Mouse (Mus musculus): ENCODE data around the gene Aloxe3.

Gene Aloxe3

DNA sequence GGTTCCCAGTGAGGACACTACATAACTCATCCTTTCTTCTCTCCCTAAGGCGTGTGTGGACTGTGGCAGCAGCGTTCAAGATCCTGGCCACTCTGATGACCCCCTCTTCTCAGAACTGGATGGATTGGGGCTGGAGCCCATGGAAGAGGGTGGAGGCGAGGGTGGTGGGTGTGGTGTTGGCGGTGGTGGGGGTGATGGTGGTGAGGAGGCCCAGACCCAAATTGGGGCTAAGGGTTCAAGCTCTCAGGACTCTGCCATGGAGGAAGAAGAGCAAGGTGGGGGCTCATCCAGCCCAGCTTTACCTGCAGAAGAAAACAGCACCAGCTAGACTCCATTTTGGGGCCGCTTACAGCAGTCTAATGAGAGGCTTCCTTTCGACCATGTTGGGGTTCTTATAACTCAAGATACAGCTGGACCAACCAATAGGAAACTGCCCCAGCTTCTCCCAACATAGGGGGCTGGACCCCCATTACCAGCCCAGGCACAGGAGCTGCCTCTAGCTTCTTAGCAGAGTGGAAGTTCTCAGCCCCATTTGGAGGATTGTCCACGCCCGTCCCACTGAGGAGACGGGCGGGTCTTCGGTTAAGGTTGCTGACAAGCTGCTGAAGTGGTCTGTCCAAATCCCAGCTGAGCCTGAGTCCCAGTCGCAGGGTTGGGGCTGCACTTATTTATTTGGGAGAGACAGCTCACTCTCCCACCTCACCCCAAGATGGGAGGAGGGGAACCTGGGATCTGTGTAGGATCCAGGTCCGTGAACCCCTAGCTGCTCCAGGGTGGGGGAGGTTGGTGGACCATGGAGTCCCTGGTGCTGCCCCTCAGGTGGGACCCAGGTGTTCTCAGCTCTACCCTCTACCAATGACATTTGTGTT, 16.4 kb upstream of the Aloxe3 start:
- no peak for DNase-seq (ENCODE audit: low spot score)

DNA sequence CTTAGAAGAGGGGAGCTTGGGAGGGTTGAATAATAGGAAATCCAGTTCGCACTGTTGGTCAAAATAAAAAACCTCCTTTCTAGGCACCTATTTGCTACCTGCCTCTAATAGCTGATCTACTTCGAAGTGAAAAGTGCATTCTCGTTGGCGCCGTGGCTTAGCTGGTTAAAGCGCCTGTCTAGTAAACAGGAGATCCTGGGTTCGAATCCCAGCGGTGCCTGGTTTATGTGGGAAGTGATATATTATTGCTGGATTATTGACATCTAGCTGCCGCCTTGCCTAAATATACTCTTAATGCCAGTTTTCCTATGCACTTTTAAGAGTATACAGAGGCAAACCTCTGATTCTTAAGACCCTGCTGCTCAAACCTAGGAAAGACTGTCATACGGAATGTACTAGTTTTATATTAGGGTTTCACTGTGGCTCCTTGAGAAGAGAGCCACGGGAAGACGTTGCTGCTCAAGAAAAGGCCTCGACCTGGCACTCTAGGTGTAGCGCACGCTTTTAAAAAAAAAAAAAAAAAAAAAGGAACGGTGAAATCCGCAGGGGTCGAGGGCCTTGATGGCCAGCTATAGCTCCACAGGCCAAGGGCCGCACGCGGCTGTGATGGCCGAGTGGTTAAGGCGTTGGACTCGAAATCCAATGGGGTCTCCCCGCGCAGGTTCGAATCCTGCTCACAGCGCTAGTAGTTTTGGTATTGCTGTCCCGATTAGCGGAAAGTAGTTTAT, 15.2 kb upstream of the Aloxe3 start:
- DNase-seq (ENCODE audit: low spot score) = peak; percentile 92

DNA sequence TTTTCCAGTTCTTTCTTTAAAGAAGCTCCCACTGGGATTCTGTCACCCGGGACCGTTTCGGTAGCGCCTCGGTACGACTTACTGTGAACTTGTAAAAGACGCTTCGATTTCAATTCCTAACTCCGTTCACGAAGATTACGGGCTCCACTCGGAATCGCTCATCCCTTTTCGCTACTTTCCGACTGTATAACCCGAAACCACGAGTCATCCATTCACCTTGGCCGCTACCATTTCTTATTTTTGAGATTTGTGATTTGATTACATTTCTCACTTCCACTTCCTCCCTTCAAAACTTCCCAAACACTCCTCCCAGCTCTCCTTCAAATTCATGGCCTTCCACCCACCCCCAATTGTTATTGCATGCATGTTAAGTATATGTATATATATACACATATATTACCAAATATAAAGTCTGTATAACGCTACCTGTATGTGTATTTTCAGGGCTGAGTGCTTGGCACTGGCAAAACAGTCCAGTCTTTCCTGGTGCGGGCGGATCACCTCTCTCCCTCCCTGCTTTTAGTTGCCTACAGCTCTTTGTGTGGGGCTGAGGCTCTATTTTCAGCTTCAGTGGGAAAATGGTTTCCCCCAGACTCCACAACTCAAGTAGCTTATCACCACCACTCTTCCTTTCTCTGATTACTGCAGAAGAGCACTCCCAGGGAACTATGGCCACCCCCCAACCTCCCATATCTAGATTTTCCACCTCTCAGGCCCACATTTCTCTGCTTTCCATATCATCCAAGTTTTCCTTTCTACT, 14.5 kb upstream of the Aloxe3 start:
- DNase-seq (ENCODE audit: low spot score) = no peak

DNA sequence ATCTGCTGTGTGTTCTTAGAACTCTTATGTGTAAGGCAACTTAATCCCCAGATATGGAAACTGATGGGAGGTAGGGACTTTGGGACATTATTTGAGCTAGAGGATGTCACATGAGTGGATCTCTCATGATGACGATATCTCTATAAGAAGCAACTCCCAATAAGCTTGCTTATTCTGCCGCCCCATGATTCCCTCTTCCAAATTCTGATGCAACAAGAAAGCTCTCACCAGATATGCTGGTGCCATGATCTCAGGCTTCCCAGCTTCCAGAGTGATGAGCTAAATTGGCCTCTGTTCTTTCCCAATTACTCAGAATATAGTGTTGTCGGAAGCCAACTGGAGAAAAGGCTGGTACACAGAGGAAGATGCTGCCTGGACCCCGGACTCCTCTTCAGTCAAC, 13.8 kb upstream of the Aloxe3 start:
- DNase-seq (ENCODE audit: low spot score) = no peak

DNA sequence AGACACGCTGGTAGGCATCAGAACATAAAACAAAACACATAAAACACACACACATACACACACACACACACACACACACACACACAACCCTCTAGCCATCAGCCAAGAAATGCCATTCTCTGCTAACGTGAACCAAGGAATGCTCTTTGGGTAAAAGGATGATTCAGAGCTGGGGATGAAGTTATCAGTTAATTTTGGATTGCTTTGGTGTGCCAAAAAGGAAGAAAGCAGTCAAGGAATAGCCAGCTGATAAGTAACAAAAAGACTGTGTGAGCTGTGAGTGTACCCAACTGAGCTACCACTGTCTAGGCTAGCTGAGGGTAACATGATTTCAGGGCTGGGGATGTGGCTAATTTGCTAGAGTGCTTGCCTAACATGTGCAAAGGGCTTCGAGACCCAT, 11.7 kb upstream of the Aloxe3 start:
- DNase-seq (ENCODE audit: low spot score) = no peak

DNA sequence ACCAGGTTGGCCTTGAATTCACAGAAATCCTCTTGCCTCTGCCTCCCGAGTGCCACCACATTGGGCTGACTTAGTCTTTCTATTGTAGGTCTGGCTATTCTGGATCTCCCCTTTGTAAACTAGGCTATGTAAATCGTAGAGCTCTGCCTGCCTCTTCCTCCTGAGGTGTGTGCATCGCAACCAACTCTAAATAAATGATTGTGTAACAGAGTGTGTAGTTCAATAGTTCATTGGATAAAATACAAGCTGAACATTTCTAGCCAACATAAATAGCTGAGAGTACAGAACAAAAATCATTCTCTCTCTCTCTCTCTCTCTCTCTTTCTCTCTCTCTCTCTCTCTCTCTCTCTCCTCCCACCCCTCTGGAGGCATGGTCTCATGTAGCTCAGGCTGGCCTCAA, 11.1 kb upstream of the Aloxe3 start:
- DNase-seq (ENCODE audit: low spot score) = no peak

DNA sequence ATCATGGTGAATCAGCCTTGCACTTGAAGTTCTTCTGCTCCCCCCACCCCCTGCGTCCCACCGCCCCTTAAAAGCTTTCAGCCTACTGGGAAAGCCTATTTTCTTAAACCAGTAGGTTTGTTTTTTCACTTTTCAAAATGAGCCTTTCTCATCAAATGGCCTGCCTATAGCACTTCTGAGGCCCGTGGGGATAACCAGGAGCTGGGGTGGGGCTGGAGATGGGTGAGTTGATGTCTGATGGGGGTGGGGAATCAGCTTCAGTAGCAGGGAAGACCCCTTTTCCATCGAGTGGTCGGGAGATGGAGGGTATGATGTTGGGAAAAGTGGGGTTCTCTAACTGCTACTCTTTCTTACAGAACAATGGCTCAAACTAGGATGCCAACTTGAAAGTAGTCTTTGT, 8.9 kb upstream of the Aloxe3 start:
- DNase-seq (ENCODE audit: low spot score) = no peak

DNA sequence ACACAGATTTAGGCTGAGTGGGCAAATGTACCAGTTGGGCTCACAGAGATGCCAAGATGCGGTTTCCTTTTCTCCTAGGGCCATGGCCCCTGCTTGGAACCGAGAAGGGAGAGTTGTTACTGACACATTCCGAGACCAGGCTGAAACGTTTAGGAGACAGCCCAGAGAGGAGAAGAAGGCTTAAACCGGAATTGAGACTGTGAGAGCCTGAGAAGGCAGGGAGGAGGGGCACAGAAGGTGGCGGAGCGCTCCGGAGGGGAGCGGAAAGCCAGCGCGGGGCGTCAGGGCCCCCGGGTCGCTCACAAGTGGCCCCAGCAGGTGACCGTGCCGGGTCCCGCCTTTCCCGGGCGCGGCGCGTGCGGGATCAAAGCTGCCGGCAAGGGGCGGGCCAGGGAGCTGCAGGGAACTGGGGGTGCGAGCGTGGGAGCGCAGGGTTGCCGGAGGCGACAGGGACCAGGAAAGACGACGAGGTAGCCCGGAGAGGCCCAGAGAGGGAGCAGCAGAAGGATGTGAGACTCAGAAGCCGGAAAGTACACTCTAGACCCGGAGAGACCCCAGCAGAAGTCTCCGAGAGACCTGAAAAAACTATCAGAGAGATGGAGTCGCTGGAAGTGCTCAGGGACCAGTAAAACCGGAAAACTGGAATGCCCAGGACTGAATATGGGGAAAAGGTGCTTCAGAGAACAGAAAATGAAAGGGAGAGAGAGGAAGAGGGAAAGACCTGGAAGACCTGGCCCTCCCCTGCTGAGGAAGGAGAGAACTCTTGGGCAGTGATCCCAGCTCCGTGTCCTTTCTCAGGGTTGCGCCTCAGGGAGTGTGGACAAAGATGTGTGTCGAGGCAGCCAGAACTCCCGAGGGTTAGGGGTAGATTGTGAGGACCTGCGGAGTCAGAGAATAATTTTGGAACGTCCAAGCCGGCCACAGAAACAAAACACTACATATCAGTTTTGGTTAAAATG, 7.7 kb upstream of the Aloxe3 start:
- DNase-seq (ENCODE audit: low spot score) = no peak

DNA sequence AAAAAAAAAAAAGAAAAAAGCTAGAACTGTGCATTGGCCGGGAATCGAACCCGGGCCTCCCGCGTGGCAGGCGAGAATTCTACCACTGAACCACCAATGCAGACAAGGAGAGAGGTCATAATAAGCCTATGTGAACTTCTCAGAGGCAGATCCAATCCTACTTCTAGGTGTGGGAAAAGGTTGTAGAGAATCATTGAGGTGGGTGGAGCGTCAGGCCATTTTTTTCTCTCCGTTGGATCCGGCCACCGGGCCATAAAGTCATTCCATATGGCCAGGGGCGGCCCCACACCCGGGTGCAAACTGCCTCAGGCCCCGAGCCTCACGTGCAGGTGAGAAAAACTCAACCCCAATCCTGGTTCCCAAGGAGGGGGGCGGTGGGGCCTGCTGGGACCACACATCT, 6.9 kb upstream of the Aloxe3 start:
- no peak for DNase-seq (ENCODE audit: low spot score)

DNA sequence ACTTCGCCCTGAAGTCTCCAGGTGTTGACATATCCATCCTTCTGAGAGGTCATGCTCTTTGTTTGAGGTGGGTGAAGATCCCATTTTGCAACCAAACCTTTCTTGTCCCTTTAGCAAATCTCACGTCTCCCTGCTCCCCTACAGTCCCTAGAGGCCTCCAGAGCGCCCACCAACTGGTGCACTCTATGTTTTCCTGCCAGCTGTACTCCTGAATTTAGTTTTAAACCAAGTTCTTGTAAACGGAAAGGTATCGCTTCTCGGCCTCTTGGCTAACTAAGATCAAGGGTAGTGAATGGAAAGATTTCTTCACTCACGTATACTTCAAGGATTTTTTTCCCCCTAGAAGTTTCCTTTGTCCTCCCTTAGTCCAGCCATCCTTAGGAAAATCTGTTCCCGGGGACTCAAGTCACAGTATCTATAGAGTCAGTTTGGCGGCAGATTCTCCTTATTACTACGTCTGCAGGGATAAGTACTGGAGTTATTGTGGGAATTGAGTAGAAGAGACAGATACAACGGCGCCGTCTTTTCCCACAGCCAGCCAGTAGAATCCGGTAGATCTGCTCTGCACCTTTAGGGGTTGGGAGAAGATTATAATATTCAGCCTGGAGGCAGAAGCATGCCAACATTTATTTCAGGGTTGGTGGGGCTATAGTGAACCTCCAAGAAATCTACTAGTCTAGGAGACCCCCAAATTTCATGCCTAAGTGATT, 6.1 kb upstream of the Aloxe3 start:
- DNase-seq (ENCODE audit: low spot score) = no peak

DNA sequence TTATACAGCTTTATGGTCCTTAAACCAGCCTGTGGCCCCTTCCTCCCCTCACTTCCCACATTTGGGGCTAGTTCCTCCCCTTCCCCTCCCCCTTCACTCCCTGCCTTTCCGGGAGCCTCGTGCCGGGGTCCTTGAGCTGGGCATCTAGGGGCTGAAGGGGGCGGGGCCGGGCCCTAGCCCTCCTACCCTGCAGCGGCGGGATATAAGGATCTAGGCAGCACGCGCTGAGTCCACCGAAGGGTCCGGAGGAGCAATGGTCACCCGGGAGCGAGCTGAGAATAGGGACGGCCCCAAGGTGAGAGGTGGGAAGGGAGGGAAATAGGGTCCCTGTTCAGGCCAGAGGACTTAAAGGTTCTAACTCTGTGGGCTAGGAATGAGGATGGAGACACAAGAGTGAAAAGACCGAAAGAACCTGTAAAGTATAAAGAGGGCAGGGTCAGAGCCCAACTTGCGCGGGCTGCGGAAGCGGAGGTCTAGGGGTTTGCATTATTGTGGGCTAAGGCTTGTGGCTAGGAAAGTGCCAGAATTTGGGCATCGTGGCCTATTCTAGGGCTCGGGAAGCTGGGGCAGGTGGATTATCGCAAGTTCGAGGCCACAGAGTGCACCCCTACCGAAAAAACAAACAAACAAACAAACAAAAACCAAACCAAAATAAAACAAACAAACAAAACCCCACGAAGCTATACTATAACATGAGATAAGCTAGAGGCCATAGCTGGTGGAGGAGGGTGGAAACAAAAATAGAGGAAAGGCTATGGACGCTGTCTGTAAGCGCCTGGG, 5.3 kb upstream of the Aloxe3 start, which contains the start of gene Hes7:
Gene Hes7, plus strand, starts transcription at position 184 of the 780 bp plus-strand sequence.
- DNase-seq (ENCODE audit: low spot score) = no peak

DNA sequence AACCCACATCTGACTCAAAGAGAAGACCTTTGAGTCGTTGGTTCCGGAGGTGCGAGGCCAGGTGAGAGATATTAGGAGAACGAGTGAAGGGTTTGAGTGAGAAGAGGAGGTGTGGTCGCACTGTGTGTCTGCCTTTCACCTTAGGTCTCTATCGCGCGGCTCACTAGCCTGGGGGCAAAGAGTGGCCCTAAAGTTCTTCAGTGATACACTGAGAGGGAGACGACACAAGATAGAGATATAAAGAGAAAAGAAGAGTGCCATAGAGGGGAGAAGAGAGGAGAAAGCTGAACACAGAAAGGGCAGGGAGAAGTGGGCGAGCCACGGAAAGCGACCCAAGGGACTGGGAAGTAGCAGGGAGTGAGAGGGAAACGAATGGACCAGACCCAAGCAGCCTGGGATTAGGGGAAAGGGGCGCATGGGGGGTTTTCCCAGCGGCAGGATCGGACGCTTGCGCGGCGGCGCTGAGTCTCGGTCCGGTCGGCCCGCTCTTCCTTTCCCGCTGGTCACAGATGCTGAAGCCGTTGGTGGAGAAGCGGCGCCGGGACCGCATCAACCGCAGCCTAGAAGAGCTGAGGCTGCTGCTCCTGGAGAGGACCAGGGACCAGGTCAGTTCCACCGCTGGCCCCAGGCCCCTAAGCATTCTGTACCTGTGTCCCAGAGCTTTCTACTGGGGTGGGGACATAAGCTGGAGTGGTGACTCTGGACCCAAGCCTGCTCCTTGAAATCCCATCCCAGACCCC, 4.5 kb upstream of the Aloxe3 start:
- DNase-seq (ENCODE audit: low spot score) = no peak

DNA sequence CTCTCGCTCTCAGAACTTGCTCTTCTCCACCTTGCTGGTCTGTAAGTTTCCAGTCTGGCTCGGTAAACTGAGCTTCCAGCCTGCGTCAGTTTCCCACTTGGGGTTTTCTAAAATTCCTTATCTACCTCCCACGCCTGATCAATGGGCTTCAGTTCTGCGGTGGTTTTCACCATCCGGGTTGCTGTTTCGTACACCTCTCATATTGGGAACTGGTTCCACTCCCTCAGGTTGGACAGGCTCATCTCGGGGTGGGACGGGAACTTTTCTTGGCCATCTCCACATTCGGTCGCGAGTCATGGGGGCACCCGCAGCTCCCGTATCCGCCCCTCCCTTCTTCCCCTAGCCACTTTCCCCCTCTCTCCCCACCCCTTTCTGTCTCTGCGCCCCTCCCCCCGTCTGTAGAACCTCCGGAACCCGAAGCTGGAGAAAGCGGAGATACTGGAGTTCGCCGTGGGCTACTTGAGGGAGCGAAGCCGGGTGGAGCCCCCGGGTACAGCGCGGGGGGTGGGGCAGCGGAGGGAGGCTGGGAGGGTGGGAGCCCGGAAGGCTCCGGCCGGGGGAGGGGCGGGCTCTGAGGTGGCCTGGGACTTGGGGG, 3.9 kb upstream of the Aloxe3 start:
- DNase-seq (ENCODE audit: low spot score) = no peak

DNA sequence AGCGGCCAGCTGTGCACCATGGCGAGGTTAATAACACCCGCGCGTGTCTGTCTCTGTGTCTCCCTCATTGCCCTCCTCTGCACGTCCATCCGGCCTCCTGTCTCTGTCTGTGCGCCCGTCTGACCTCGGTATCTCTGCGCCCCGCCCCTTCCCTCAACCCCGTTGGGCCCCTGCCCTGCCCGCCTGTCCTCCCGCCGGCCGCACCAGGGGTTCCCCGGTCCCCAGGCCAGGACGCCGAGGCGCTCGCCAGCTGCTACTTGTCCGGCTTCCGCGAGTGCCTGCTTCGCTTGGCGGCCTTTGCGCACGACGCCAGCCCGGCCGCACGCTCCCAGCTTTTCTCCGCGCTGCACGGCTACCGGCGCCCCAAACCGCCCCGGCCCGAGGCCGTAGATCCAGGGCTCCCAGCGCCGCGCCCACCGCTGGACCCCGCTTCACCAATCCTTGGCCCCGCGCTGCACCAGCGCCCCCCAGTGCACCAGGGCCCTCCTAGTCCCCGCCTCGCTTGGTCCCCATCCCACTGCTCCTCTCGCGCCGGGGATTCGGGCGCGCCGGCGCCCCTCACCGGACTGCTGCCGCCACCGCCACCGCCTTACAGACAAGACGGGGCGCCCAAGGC, 3.3 kb upstream of the Aloxe3 start, which contains the start of gene 9130213A22Rik:
Gene 9130213A22Rik, minus strand, starts transcription at position 254 of the 616 bp plus-strand sequence.
- peak; percentile 60 for DNase-seq (ENCODE audit: low spot score)

DNA sequence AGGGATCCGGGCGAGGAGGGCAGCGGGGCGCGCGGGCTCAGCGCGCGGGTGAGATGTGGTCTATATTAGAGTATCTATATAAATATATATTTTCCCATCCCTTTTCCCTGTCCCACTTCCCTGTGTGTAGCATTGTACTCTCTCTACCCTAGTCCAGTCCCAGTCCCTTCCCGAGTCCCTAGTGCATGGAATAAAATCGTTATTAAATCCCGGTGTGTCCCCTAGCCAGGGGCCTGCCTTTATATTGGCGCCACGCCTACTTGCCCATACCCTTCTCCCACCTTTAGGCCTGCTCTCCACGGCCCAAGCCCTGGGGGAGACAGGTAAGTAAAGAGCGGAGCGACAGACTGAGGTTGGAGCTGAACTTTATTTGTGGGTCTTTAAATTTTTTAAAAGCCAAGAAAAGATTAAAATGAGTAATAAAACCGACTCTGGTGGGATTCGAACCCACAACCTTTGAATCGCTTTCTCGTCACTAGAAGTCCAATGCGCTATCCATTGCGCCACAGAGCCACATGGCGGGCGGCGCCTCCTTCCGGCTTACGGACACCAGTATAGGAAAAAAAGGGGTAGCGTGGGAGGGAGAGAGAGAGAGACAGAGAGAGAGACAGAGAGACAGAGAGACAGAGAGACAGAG, 2.5 kb upstream of the Aloxe3 start:
- DNase-seq (ENCODE audit: low spot score) = no peak

DNA sequence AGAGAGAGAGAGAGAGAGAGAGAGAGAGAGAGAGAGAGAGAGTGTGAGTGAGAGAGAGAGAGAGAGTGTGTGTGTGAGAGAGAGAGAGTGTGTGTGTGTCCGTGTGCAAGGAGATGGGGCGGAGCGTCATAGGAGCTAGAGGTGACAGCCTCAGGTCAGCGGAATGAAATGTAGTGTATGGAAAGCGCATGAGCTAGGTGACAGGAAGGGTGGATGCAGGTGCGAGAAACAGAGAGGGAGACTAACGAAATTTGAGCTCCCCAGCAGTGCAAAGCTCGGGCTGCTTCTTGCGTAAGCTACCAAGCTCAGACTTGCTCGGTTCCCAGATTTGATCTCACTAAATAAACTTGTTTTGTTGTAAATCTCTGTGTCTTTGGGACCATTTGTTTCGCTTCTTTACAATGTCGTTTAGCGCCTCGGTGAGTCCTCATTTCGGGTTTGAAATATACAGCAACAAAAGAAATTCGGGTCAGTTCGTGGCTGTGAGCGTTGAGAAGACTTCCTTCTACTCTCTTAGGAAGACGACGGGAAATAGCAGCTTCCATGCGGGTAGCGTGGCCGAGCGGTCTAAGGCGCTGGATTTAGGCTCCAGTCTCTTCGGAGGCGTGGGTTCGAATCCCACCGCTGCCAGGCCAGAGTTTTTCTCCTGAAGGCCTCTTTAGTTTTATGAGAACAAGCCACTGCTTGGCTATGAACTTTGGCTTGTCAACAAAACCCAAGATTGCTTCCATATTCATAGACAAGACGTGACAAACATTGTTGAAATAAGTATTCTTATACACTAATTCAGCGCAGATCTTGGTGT, 1.8 kb upstream of the Aloxe3 start:
- no peak for DNase-seq (ENCODE audit: low spot score)

DNA sequence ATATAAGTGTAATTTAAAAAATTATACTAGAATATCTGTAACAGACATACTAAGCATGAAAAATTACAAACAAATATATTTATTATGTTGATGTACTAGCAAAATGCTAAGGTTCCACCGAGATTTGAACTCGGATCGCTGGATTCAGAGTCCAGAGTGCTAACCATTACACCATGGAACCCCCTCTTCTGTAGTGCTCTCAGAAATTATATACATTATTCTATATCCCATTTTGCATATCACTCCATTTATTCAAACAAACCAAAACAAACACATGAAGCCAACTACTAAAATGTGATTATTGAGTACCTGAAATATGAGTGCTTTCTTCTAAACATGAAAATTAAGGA, 1.2 kb upstream of the Aloxe3 start:
- no peak for DNase-seq (ENCODE audit: low spot score)
